Mouse (Mus musculus) liver, embryonic 14.5 days (tissue): ENCODE measurements at regions not wholly inside any gene's neighbourhood (a gene's known extent, or its start where the extent isn't known, plus 50 kb on each side); places are given as distances from the start of the nearest gene placed in this dataset.
"Not testable (repeated sequence)": the region's sequence is repeated elsewhere in the genome, so short reads cannot be mapped to it uniquely, and the experiment has no call there.

Experiments
- ATAC-seq: fragments of 200-750 bp; cut with Nextera tagmentation; 2 replicates; pipeline ENCODE4 v1.8.0; 2017; ENCODE audit warnings: moderate number of reproducible peaks, mild to moderate bottlenecking, moderate library complexity; ENCODE audit not compliant: insufficient read depth
- DNase-seq, 3 experiments: peaks; one replicate each; pipeline ENCODE4 v3.0.0-alpha.2; 2012 to 2013; ENCODE audit warnings: low read depth in 3 of 3, low spot score in 3 of 3
- H3K27ac ChIP-seq: fragments of 300-500 bp; sonication (generic); 2 replicates; pipeline ENCODE4 v1.5.1; 2014; ENCODE audit warnings: moderate library complexity, mild to moderate bottlenecking, control low read depth, inconsistent platforms
- H3K27me3 ChIP-seq: fragments of 300-500 bp; sonication (generic); 2 replicates; pipeline ENCODE4 v1.6.1; 2014; ENCODE audit warnings: mild to moderate bottlenecking, low read length, moderate library complexity; ENCODE audit not compliant: control insufficient read depth, insufficient read depth
- H3K36me3 ChIP-seq: fragments of 300-500 bp; sonication (generic); replicated peaks from 2 replicates; pipeline ENCODE4 v1.6.1; 2014; ENCODE audit warnings: low read depth; ENCODE audit not compliant: control insufficient read depth, insufficient read depth
- H3K4me1 ChIP-seq, 2 experiments: fragments of 200-500 bp in 1 of 2; fragments of 300-500 bp in 1 of 2; sonication (generic) in 1 of 2; replicated peaks; 2 replicates each; pipeline ENCODE4 v1.6.1; 2012 to 2014; ENCODE audit warnings: antibody characterized with exemption in 1 of 2, inconsistent platforms in 1 of 2, low read length in 1 of 2; ENCODE audit not compliant: control insufficient read depth in 2 of 2, insufficient read depth in 2 of 2
- H3K4me2 ChIP-seq: fragments of 300-500 bp; sonication (generic); 2 replicates; pipeline ENCODE4 v1.6.1; 2014; ENCODE audit warnings: low read depth, mild to moderate bottlenecking, control low read depth, moderate library complexity
- H3K4me3 ChIP-seq, 2 experiments: fragments of 200-500 bp in 1 of 2; fragments of 300-500 bp in 1 of 2; sonication (generic) in 1 of 2; 2 replicates each; pipeline ENCODE4 v1.5.1; 2012 to 2014; ENCODE audit warnings: low read depth in 2 of 2, low read length in 2 of 2, mild to moderate bottlenecking in 2 of 2, control low read depth in 1 of 2, inconsistent platforms in 1 of 2, moderate library complexity in 1 of 2; ENCODE audit not compliant: insufficient read depth in 1 of 2
- H3K9ac ChIP-seq: fragments of 300-500 bp; sonication (generic); replicated peaks from 2 replicates; pipeline ENCODE4 v1.6.1; 2014; ENCODE audit warnings: mild to moderate bottlenecking, control low read depth, moderate library complexity
- H3K9me3 ChIP-seq: fragments of 300-500 bp; sonication (generic); 2 replicates; pipeline ENCODE4 v1.6.1; 2016; ENCODE audit warnings: low read length, mixed read lengths; ENCODE audit not compliant: control insufficient read depth
- CTCF ChIP-seq: IDR thresholded peaks from 2 replicates; pipeline ENCODE4 v1.5.1; 2016; ENCODE audit warnings: antibody characterized with exemption, low read depth, control low read depth
- EP300 ChIP-seq: IDR thresholded peaks from 2 replicates; pipeline ENCODE4 v1.6.1; 2016; ENCODE audit warnings: antibody characterized with exemption, low read depth
- WGBS: fragments of 180-500 bp; shearing (Covaris S2); extraction: QIAGEN DNeasy Blood & Tissue Kit; methylation state at CpG from one replicate; pipeline ENCODE4 v1.1.7; 2014; ENCODE audit not compliant: insufficient replicate concordance; 5-methylcytosine and 5-hydroxymethylcytosine counted together

DNA sequence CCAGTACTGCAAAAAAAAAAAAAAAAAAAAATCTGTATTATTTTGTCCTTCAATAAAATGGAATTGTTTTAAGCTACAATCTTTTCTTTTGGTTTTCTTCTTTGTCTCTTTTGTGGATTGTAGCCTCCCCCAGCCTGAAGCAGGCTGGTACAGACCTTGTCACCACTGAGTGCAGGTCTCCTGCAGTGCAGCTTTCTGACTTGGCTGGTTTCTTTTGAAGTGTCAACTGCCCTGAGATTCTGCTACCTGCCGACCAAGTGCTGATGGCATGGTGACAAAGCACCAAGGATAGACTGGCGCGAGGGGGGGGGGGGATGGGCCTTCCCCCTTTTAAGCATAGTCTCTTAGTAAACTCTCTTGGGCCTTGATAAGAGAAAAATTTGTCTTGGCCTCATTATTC lies 116.2 kb upstream of the Cnksr3 start:
- Histone ChIP-seq H3K27ac (no peak overlapping the region), H3K4me3 (no peak overlapping the region), H3K4me1 (no peaks in the 10 kb centered on the region), H3K4me2 (no peak overlapping the region), H3K36me3 (no peaks in the 10 kb centered on the region), H3K27me3 (no peaks in the 10 kb centered on the region), H3K9ac (no peak overlapping the region), H3K9me3 (no peaks in the 10 kb centered on the region)
- 33% methylated on average over 3 of the region's 3 CpGs for WGBS
- no peak for TF ChIP-seq CTCF
- ATAC-seq (no peak), DNase-seq (no peak)

DNA sequence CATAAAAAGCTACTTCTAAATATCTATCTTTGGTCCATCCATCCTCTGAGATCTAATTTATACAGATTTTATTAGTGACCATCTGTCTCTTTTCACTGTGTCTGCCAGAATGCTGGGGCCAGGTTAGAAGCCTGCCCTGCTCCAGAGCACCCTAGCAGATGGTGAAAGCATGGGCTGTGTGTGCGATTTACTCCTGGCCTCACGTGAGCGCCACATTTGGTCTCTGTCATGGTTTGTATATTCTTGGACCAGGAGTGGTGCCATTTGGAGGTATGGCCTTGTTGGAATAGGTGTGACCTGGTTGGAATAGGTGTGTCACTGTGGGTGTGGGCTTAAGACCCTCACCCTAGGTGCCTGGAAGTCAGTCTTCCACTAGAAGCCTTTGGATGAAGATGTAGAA lies 115.0 kb upstream of the Cnksr3 start:
- H3K27ac ChIP-seq, H3K4me2 ChIP-seq, H3K36me3 ChIP-seq, H3K4me1 ChIP-seq, H3K27me3 ChIP-seq, H3K4me3 ChIP-seq, DNase-seq, ATAC-seq, H3K9ac ChIP-seq, H3K9me3 ChIP-seq: not testable (repeated sequence)
- WGBS, result 62% methylated on average over 3 of the region's 3 CpGs

DNA sequence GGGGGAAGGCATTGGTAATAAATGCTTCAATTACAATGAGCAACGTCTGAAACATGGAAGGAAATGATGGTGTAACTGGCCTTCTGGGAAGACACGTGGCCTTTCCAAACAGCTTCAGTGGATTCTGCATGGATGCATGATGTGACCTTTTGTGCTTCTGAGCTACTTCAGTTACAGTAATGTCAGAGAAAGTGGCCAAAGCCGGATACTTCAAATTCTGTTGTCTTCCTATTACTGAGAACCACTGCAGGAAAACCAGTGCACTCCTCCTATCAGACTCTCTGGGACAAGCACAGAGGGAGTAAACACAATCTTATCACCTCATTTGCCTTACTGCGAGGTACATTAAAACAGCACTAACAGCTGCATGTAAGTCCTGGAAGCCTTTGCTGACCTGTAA lies 113.0 kb upstream of the Cnksr3 start:
- no peak overlapping the region for H3K27ac ChIP-seq
- no peak for ATAC-seq
- H3K27me3 ChIP-seq, result no peaks in the 10 kb centered on the region
- H3K36me3 ChIP-seq, result no peaks in the 10 kb centered on the region
- H3K9me3 ChIP-seq, result no peaks in the 10 kb centered on the region
- H3K9ac ChIP-seq, result no peak overlapping the region
- TF ChIP-seq CTCF, result no peak
- no peak for TF ChIP-seq EP300
- H3K4me1 ChIP-seq, result no peaks in the 10 kb centered on the region
- WGBS, result 30% methylated on average over 4 of the region's 4 CpGs
- no peak overlapping the region for H3K4me3 ChIP-seq
- no peak overlapping the region for H3K4me2 ChIP-seq
- no peak for DNase-seq

DNA sequence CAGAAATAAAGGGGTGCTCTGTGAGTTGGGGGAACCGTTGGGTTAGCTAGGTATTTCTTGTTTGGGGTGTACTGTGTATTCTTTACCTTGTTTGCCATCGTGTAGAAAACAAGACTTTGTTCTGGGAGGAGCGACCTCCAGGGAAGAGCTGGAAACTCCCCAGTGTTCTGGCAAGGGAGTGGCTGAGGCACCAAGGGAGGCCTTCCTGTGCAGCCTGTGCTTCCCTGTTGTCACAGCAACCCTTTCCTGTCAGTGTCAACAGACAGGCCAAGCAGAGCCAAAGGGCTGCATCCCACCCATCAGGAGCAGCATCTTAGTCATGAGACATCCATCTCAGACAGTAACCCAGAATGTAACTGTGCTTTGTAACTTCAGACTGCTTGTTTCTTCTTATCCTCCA lies 111.2 kb upstream of the Cnksr3 start:
- Histone ChIP-seq H3K36me3 (no peaks in the 10 kb centered on the region), H3K9ac (no peak overlapping the region), H3K4me1 (no peaks in the 10 kb centered on the region), H3K9me3 (no peaks in the 10 kb centered on the region), H3K4me3 (no peak overlapping the region), H3K27ac (no peak overlapping the region), H3K4me2 (no peak overlapping the region), H3K27me3 (no peaks in the 10 kb centered on the region)
- ATAC-seq, result no peak
- WGBS, result 23% methylated on average over 3 of the region's 3 CpGs
- no peak for DNase-seq
- no peak for TF ChIP-seq EP300
- TF ChIP-seq CTCF, result no peak

DNA sequence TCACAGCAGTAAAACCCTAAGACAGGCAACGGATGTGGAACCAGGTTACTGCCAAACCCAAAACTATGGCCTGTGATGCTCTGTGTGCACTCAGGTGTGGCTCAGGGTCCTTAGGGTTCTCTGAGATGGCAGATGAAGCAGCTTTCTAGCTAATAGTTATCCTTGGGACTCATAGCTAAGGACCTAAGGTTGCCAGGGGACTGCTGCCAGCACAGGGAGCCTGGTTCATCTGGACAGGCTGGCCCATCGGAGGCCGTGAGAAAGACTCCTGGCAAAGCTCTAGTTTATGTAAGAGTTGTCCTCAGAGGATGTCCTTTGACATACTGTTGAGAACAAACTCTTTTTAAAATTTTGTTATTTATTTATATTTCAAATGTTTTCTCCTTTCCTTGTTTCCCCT lies 97.9 kb upstream of the Cnksr3 start:
- no peaks in the 10 kb centered on the region for H3K27me3 ChIP-seq
- no peak overlapping the region for H3K4me2 ChIP-seq
- no peaks in the 10 kb centered on the region for H3K36me3 ChIP-seq
- TF ChIP-seq EP300 (no peak), CTCF (no peak)
- H3K9me3 ChIP-seq, result no peaks in the 10 kb centered on the region
- DNase-seq (no peak), ATAC-seq (no peak)
- WGBS, result 61% methylated on average over 3 of the region's 3 CpGs
- H3K4me3 ChIP-seq, result no peak overlapping the region
- no peak overlapping the region for H3K27ac ChIP-seq
- H3K4me1 ChIP-seq, result no peaks in the 10 kb centered on the region
- no peak overlapping the region for H3K9ac ChIP-seq

DNA sequence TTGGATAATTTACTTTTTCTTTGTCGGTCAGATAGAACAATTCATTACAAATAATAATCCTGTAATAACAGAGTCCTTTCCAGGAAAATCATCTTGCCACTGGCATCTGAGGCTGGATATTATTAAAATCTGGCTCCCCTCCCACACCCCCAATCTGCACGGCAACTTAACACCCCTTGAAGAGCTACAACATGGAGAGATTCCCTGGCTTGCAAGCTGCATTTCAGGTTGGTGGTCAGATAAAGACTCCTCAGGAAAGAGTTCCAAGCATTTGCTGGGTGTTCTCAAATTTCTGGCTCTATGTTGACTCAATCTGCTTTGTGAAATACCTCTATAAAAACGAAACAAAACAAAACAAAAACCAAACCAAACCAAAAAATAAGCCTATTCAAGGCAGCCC lies 93.8 kb upstream of the Cnksr3 start:
- ATAC-seq, H3K27ac ChIP-seq, DNase-seq, H3K4me3 ChIP-seq, H3K4me2 ChIP-seq, H3K9ac ChIP-seq, H3K4me1 ChIP-seq, H3K9me3 ChIP-seq, H3K36me3 ChIP-seq, H3K27me3 ChIP-seq: not testable (repeated sequence)
- 37% methylated on average over 3 of the region's 3 CpGs for WGBS
